Mouse (Mus musculus) thymus, adult 2 months (tissue): ENCODE data around the gene Fam214a.

Experiments
- CTCF ChIP-seq: fragments of 200-500 bp; IDR thresholded peaks from 2 replicates; pipeline ENCODE4 v1.5.1; 2012; ENCODE audit warnings: mild to moderate bottlenecking, control low read depth, low read length, moderate library complexity, borderline replicate concordance; ENCODE audit not compliant: control insufficient read depth, poor library complexity, insufficient read depth; ENCODE audit errors: extremely low read depth
- POLR2A ChIP-seq: fragments of 200-500 bp; IDR thresholded peaks from 2 replicates; pipeline ENCODE4 v1.6.1; 2012; ENCODE audit warnings: mild to moderate bottlenecking, low read length, control low read depth, moderate library complexity; ENCODE audit not compliant: control insufficient read depth, poor library complexity, insufficient read depth; ENCODE audit errors: extremely low read depth

- no peak for TF ChIP-seq POLR2A
- no peak for TF ChIP-seq CTCF
Observed at GRCm38 (mm10) chr9:74904866-74905508, 47.7 kb upstream of the Fam214a start.
